Mouse (Mus musculus) neural tube, postnatal 0 days (tissue): ENCODE measurements around the gene Cd160. TPM values are rescaled to one million over a fixed set of nuclear protein-coding genes. Genes with fewer than 3 reads are reported as not detected.

Experiments used
- polyA plus RNA-seq: library from polyadenylated mRNA; unstranded; fragments of >200 nt; fragmentation: Nextera tagmentation; extraction: Ambion mirVana; gene quantifications from 2 replicates; pipeline ENCODE4 v1.2.1, GENCODE M21; 2015

The Cd160 gene
- 0.23 and 0.29 TPM in 2 replicates for polyA plus RNA-seq

GRCm38 (mm10) chr3:96828984-96829383 is at the start of gene Cd160, which contains the start of gene Pdzk1:
Gene Cd160 (minus strand): TSS chr3:96829351.
Gene Pdzk1 (plus strand): TSS chr3:96829284.

Other genes starting within 250 kb of the Cd160 start
- 29.4 and 31.7 TPM in 2 replicates for gene Polr3gl, start 235.2 kb downstream of the Cd160 start, polyA plus RNA-seq
- gene Ankrd34a, start 232.7 kb downstream of the Cd160 start, polyA plus RNA-seq: 19.9 and 23.3 TPM in 2 replicates
- 6.8 and 7.1 TPM in 2 replicates for gene Lix1l, start 228.2 kb downstream of the Cd160 start, polyA plus RNA-seq
- 83.0 and 95.3 TPM in 2 replicates for gene Rbm8a, start 199.4 kb downstream of the Cd160 start, polyA plus RNA-seq
- 66.2 and 76.0 TPM in 2 replicates for gene Pex11b, start 194.0 kb downstream of the Cd160 start, polyA plus RNA-seq
- gene Gm42957, start 193.9 kb downstream of the Cd160 start, polyA plus RNA-seq: 0.05 and 0.09 TPM in 2 replicates
- gene Itga10, start 183.8 kb downstream of the Cd160 start, polyA plus RNA-seq: 0.85 and 1.7 TPM in 2 replicates
- 3.3 and 3.6 TPM in 2 replicates for gene Ankrd35, start 159.2 kb downstream of the Cd160 start, polyA plus RNA-seq
- 33.1 and 40.1 TPM in 2 replicates for gene Pias3, start 133.0 kb downstream of the Cd160 start, polyA plus RNA-seq
- 19.4 and 23.6 TPM in 2 replicates for gene Nudt17, start 120.8 kb downstream of the Cd160 start, polyA plus RNA-seq
- 26.7 and 28.2 TPM in 2 replicates for gene Polr3c, start 101.7 kb downstream of the Cd160 start, polyA plus RNA-seq
- gene Rnf115, start 101.7 kb downstream of the Cd160 start, polyA plus RNA-seq: 71.8 and 80.0 TPM in 2 replicates
- gene Pdzk1, start 67 bp downstream of the Cd160 start, polyA plus RNA-seq: 0.09 TPM in 1 of 2 replicates, not detected in the other
- gene Gja5, start 75.3 kb upstream of the Cd160 start, polyA plus RNA-seq: 1.1 and 1.7 TPM in 2 replicates
- gene Gpr89, start 76.0 kb upstream of the Cd160 start, polyA plus RNA-seq: 38.6 and 42.1 TPM in 2 replicates
- gene Gja8, start 96.7 kb upstream of the Cd160 start, polyA plus RNA-seq: 0.09 TPM in 1 of 2 replicates, not detected in the other